Mouse (Mus musculus): ENCODE measurements around the gene 4921504E06Rik.

Gene 4921504E06Rik

DNA sequence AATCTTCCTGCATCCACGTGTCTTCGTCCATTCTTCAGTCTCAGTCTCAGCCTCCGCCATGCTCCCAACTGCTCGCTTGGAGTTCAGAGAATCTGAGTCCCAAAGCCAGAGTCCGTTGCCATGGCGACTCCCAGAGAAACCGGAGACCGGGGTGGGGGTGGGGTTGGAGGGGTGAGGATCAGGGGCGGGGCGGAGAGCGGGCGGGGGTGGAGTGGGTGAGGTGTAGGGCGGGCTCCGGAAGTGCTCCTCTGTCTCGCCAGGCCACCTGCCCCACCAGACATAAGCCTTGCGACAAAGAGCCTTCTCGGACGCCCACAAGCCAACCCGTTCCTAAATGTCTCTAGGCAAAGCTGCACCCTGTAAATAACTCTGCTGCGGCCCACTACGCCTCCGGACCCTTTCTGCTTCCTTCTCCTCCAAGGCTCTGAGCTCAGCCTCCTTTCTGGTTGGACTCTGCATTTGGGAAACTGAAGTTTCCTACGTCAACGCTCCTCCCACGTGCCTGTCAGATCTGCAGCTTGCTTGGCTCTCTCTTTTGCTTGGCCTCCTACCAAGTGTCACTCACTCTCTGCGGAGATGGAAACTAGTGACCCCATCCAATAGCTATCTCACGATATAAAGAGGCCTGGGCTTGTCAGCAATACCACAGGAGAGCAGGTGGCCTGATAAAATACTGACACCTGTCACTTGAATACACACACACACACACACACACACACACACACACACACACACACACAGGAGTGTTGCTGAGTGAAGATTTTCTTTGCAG lies at the start of gene 4921504E06Rik:
Gene 4921504E06Rik, minus strand, starts transcription at position 94 of the 772 bp plus-strand sequence.
- peak; percentile 58 to 68 for DNase-seq (ENCODE audit: low spot score in 2 of 2)

DNA sequence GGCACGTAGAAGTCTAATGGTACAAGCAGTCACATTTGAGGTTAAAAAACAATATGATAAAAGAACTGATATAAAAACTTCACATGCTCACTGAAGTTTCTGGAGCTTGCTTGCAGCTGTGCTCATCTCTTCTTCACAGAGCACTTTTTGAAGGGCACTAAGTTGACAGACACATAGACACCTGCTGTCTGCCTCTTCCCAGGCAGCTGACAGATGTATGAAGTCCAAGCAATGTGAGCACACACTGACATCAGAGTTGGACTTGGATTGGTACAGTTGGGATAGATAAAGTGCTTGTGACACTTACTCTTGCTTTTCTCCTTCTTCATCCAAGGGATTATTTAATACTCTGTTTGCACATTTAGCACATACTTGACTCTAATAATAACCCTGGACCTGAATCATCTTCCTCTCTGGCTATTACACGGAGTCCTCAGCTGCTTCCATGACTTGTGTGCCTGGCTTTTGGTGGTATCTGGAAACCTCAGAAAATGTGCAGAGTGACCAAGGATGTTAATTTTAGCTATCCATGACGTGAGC lies 47.7 kb upstream of the 4921504E06Rik start:
- DNase-seq (ENCODE audit: low spot score in 2 of 2) = no peak

DNA sequence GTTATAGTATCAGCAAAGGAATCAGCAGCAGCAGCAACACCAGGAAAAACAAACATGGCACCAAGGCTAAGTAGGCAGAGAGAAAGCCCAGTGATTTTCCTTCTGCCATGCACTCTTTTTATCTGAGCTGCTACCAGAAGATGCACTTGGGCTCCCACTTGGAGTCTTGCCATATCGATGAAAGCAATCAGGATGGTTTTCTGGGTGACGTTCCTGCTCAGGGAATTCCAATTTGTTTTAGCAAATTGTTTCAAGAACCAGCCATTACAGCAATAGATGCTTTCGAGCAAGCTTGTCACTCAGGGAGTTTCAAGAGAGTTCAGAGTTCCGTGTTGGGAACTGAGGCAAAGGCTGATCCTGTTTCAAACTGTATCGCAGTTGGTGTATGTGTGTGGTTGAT lies 47.1 kb upstream of the 4921504E06Rik start:
- DNase-seq (ENCODE audit: low spot score in 2 of 2) = no peak

DNA sequence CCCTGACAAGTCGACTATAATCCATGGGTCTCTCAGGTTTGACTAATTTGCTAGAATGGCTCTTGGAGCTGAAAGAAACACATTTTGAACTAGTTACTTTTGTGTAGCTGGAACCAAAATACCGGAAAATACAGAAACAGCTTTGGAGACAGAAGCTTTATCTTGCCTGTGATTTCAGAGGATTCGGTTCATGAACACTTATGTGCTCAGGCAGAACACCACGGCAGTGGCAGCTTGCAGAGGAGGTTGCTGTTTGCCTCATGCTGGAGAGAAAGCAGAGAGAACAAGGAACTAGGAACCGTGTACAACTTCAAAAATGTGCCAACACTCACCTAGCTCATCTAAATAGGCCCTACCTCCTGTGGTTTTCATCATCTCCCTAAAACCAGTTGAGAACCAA lies 46.1 kb upstream of the 4921504E06Rik start:
- DNase-seq (ENCODE audit: low spot score in 2 of 2) = no peak

DNA sequence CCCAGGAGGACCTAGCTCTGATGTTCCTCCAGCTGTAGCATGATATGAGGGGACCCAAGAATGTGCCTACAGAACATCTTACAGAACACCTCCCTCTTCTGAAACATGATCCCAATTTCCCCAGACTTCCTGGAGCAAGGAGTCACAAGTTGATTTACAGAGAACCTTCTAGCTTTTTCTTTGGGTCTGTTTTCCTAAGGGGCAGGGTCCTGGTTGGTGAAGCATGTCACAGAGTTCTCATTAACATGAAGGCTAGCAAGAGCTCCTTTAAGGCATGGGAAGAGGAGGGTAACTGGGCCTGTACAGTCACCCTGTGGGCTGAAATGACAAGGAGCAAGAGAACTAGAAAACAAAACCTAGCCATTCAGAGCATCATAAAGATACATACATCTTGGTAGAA lies 43.3 kb upstream of the 4921504E06Rik start:
- no peak for DNase-seq (ENCODE audit: low spot score in 2 of 2)

DNA sequence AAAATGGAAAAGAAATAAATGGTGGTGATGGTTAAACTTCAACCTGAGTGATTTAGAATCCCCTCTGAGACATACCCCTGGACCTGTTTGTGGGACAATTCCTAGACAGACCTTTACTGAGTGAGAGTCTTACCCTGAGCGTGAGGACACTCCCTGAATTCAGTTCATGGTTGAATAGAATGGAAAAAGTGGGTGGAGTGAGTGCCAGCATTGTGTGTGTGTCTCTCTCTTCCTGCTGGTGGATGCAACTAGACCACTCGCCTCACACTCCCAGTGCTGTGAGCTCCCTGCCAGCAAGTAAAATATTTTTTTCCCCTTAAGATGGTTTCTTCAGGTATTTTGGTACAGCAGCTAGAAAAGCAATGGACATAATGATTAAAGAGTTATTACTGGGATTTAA lies 42.7 kb upstream of the 4921504E06Rik start:
- no peak for DNase-seq (ENCODE audit: low spot score in 2 of 2)

- DNase-seq (ENCODE audit: low spot score in 2 of 2) = no peak
Measured at GRCm38 (mm10) chr2:19594856-19595255, 41.1 kb upstream of the 4921504E06Rik start.

DNA sequence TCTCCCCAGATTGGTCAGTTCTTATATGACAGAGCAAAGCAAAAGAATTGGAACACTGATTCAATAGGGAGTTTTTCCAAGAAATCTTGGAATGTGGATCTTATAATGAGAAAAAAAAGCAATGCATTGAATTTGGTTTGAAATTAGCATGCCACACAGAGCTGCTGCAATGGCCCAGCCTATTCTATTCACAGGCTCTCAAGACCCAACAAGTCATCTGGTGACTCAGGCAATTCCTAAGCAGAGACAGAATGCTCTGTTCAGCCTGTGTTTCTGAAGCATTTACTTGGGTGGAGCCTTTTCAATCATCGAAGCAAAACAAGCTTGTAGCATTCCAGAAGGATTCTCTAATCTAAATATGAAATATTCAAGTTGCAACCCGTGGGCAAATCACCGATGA lies 26.1 kb upstream of the 4921504E06Rik start:
- DNase-seq (ENCODE audit: low spot score in 2 of 2) = no peak

DNA sequence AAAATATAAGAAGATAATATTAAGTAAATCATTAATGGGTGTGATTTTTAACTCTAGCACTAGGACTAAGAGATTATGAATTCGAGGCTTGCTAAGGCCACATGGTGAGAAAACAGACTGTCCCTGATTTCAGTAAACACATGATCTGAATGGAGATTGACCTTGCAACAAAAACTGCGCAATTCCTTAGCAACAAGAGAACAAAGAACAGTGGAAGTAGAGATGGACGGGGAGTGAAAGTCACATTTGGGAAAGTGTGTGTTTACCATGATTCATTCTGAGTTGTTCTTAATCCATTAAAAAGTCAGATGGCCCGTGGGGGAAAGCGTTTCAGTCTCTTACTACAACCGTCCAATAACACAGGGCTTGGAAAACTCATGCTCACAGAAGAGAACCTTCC lies 25.5 kb upstream of the 4921504E06Rik start:
- no peak for DNase-seq (ENCODE audit: low spot score in 2 of 2)

DNA sequence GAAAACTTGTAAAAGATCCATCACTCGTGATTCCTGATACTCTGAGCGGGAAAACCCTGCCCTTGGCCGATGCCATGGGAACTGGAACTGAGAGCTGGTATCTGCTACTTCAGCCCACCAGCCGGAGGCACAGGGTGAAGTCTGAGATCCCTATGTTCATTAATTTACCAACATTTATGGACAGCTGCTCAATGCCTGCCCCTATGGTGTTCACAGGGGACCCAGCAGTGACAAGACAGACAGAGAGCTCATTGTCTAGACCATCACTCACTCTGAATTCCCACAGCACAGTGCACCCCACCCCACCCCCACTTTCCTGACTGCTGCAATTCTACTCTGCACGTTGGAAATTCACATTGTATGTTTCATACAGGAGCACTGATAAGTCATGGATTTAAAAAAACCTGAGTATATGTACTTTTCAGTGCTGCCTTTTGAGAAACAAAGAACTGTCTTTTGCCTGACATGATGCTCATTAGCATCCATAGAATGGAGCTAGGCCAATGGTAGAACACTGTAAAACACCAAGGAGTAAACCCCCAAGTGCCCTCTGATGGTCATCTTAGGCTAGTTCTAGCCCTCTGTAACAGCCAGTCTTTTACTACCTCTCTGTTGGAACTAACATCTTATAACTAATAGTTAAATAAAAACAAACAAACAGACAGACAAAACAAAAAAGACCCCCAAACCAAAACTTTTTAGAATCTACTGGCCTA lies 8.6 kb upstream of the 4921504E06Rik start:
- no peak for DNase-seq (ENCODE audit: low spot score in 2 of 2)

DNA sequence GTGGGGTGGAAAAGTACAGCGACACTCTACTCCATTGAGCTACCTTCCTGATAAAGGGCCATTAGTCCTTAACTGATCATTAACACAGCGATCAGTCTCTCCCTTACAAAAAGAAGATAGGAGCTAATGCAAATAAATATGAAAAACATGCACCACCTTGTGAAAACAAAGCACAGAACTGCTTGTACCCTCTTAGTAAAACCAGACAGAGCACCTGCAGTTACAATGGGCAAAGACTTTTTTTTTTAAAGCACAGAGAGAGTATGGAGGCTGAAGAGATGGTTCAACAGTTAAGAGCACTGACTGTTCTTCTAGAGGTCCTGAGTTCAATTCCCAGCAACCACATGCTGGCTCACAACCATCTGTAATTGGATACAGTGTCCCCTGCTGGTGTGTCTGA lies 6.9 kb upstream of the 4921504E06Rik start:
- DNase-seq (ENCODE audit: low spot score in 2 of 2) = no peak

GRCm38 (mm10) chr2:19560071-19560470 lies 6.4 kb upstream of the 4921504E06Rik start:
- DNase-seq (ENCODE audit: low spot score in 2 of 2) = no peak

DNA sequence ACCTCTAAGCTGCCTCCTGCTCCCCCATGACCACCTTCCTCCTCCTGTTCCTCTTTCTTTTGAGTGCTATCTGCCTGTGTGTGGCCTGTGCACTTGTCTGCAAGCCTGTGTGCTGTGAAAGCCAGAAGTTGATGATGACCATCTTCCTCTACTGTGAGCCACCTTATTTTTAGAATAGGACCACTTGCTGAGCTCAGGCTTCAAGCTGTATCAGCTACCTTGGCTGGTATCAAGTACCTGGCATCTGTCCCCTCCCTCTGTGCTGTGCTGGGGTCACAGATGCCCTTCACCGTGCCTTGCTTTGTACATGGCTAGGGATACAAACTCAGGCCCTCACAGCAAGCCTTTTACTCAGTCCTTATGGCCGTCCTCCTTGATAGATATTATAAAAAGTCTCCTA lies 2.3 kb downstream of the 4921504E06Rik start:
- no peak for DNase-seq (ENCODE audit: low spot score in 2 of 2)

DNA sequence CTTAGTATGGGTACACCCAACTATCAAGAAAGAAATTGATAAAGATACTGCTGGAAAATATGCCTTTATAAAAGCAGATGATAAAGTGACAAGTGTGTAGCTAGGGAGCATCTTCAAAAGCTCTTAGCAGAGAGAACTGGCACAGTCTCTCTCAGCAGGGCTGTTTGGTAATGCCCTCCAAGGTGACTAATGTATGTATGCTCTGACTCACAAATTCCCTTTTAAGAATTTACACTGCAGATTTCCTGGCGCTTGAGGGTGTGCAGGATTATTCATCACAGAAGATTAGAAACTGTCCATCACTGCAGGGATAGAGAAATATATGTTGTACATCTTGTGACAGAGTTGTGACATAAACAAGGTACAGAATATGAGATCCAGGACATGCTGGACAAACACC lies 12.8 kb downstream of the 4921504E06Rik start:
- no peak for DNase-seq (ENCODE audit: low spot score in 2 of 2)

DNA sequence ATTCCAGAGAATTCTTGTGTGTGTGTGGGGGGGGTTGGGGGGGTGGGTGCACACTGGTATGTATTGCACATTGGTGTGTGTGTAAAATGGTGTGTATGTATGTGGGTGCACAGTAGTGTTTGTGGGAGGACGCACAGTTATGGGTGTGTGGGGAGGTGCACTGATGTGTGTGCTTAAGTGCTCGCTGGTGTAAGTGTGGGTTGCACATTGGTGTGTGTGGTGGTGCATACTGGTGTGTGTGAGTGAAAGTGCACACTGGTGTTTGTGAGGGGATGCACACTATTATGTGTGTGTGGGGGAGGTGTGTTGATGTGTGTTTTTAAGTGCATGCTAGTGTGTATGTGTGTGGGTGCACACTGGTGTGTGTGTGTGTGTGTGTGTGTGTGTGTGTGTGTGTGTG lies 24.3 kb downstream of the 4921504E06Rik start:
- no peak for DNase-seq (ENCODE audit: low spot score in 2 of 2)

- DNase-seq (ENCODE audit: low spot score in 2 of 2) = peak in 1 of 2 experiments; percentile 49
Measured at GRCm38 (mm10) chr2:19528797-19529196, 24.9 kb downstream of the 4921504E06Rik start.

DNA sequence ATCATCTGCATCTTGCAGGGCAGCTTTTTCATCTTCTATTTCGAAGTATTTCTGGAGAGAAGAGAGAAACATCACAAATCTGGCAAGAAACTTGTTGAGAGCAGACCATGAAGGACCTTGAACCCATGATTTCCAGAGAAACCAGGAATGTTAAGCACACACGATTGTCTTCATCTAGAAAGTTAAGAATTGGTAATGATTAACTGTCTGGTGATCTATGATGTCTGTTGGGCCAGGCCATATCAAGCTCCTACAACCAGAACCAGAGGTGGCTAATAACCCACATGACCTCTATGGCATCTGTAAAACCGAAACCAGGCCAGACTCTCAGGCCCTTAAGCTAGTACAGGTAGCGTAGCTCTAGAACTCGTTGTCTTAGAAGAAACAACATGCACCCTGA lies 29.6 kb downstream of the 4921504E06Rik start:
- no peak for DNase-seq (ENCODE audit: low spot score in 2 of 2)

- peak; percentile 15 to 17 for DNase-seq (ENCODE audit: low spot score in 2 of 2)
Measured at GRCm38 (mm10) chr2:19521662-19522061, 32.1 kb downstream of the 4921504E06Rik start.

GRCm38 (mm10) chr2:19520617-19521016 lies 33.1 kb downstream of the 4921504E06Rik start:
- no peak for DNase-seq (ENCODE audit: low spot score in 2 of 2)

GRCm38 (mm10) chr2:19519768-19520167 lies 33.9 kb downstream of the 4921504E06Rik start:
- DNase-seq (ENCODE audit: low spot score in 2 of 2) = peak; percentile 31 to 53

GRCm38 (mm10) chr2:19517952-19518351 lies 35.8 kb downstream of the 4921504E06Rik start:
- DNase-seq (ENCODE audit: low spot score in 2 of 2) = no peak

- no peak for DNase-seq (ENCODE audit: low spot score in 2 of 2)
Measured at GRCm38 (mm10) chr2:19512381-19512780, 41.3 kb downstream of the 4921504E06Rik start.

DNA sequence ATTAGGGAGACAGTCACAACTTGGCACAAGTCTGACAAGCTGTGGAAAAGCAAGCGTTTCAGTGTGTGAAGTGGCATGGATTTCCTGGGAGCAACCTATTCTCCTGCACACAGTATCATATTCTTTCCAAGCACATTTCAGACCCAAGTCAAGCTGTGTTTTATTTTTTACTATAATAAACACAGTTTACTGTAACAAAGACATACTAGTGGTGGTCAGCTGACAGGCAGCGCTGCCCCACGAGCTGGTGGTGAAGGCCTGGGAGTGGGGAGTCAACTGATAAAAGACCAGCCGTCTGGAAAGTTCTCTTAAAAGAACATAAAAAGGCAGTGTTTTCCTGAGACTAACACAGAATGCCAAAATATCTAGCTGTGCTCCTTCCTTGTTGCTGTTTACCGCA lies 42.7 kb downstream of the 4921504E06Rik start:
- DNase-seq (ENCODE audit: low spot score in 2 of 2) = no peak
